Mouse (Mus musculus) embryonic facial prominence, embryonic 11.5 days (tissue): ENCODE data around the gene Mog. TPM values are rescaled to one million over a fixed set of nuclear protein-coding genes. Genes with fewer than 3 reads are reported as not detected.

Experiments used
- ATAC-seq: fragments of 200-750 bp; cut with Nextera tagmentation; replicated peaks from 2 replicates; pipeline ENCODE4 v1.8.0; 2017; ENCODE audit warnings: low read depth; ENCODE audit not compliant: insufficient number of reproducible peaks, low FRiP score, low TSS enrichment
- DNase-seq: peaks from one replicate; pipeline ENCODE4 v3.0.0-alpha.2; 2015; ENCODE audit warnings: low spot score
- H3K27ac ChIP-seq: fragments of 300-500 bp; sonication (generic); replicated peaks from 2 replicates; pipeline ENCODE4 v1.5.1; 2014; ENCODE audit warnings: mild to moderate bottlenecking, low read depth, low read length, control low read depth
- H3K27me3 ChIP-seq: fragments of 300-500 bp; sonication (generic); 2 replicates; pipeline ENCODE4 v1.6.1; 2014; ENCODE audit warnings: mild to moderate bottlenecking, low read length, moderate library complexity, mixed read lengths; ENCODE audit not compliant: control insufficient read depth, insufficient read depth
- H3K36me3 ChIP-seq: fragments of 300-500 bp; sonication (generic); replicated peaks from 2 replicates; pipeline ENCODE4 v1.6.1; 2014; ENCODE audit warnings: low read depth, mild to moderate bottlenecking, low read length, moderate library complexity, mixed read lengths; ENCODE audit not compliant: control insufficient read depth, insufficient read depth
- H3K4me1 ChIP-seq: fragments of 300-500 bp; sonication (generic); 2 replicates; pipeline ENCODE4 v1.6.1; 2014; ENCODE audit warnings: low read length, mixed read lengths; ENCODE audit not compliant: control insufficient read depth, insufficient read depth
- H3K4me2 ChIP-seq: fragments of 300-500 bp; sonication (generic); 2 replicates; pipeline ENCODE4 v1.6.1; 2014; ENCODE audit warnings: low read depth, mild to moderate bottlenecking, control low read depth, low read length, moderate library complexity
- H3K4me3 ChIP-seq: fragments of 300-500 bp; sonication (generic); 2 replicates; pipeline ENCODE4 v1.5.1; 2014; ENCODE audit warnings: low read depth, low read length, control low read depth
- H3K9ac ChIP-seq: fragments of 300-500 bp; sonication (generic); replicated peaks from 2 replicates; pipeline ENCODE4 v1.6.1; 2014; ENCODE audit warnings: mild to moderate bottlenecking, control low read depth, low read length
- H3K9me3 ChIP-seq: fragments of 300-500 bp; sonication (generic); replicated peaks from 2 replicates; pipeline ENCODE4 v1.6.1; 2016; ENCODE audit warnings: mild to moderate bottlenecking, low read length, inconsistent platforms, mixed read lengths; ENCODE audit not compliant: control insufficient read depth
- WGBS: fragments of 180-500 bp; shearing (Covaris S2); extraction: QIAGEN DNeasy Blood & Tissue Kit; methylation state at CpG from one replicate; pipeline ENCODE4 v1.1.7; 2014; 5-methylcytosine and 5-hydroxymethylcytosine counted together
- polyA plus RNA-seq: library from polyadenylated mRNA; unstranded; fragments of >200 nt; fragmentation: Nextera tagmentation; extraction: Ambion mirVana; gene quantifications from 2 replicates; pipeline ENCODE4 v1.2.1, GENCODE M21; 2014

Mog gene
- polyA plus RNA-seq, 1 experiment from 2014 or later: 0.20 TPM

GRCm38 (mm10) chr17:37048383-37048782 is 25.2 kb upstream of the Mog start:
- Histone ChIP-seq H3K9ac (no peak overlapping the region), H3K4me2 (no peak overlapping the region), H3K9me3 (no peaks in the 10 kb centered on the region), H3K27me3 (no peaks in the 10 kb centered on the region), H3K36me3 (no peaks in the 10 kb centered on the region), H3K4me3 (no peak overlapping the region), H3K4me1 (peaks cover 4% of the 10 kb centered on the region; the same call in 1 of the 2 replicates), H3K27ac (no peak overlapping the region)
- no peak for DNase-seq
- no peak for ATAC-seq
- 68% methylated on average over 7 of the region's 7 CpGs for WGBS

- ATAC-seq (no peak), DNase-seq (peak; percentile 58)
- no peak overlapping the region for H3K27ac ChIP-seq
These were observed 24.8 kb upstream of the Mog start for GRCm38 (mm10) chr17:37047981-37048380.

GRCm38 (mm10) chr17:37047332-37047976 is 24.3 kb upstream of the Mog start:
- 13% methylated on average over 19 of the region's 19 CpGs for WGBS
- peaks cover 4% of the 10 kb centered on the region; the same call in 1 of the 2 replicates for H3K4me1 ChIP-seq
- no peaks in the 10 kb centered on the region for H3K9me3 ChIP-seq

More at GRCm38 (mm10) chr17:37047981-37048380, 24.8 kb upstream of the Mog start:
- no peak overlapping the region for H3K9ac ChIP-seq
- H3K4me3 ChIP-seq: no peak overlapping the region
- no peaks in the 10 kb centered on the region for H3K36me3 ChIP-seq
- peaks cover 4% of the 10 kb centered on the region; the same call in 1 of the 2 replicates for H3K4me1 ChIP-seq
- H3K9me3 ChIP-seq: no peaks in the 10 kb centered on the region
- no peak overlapping the region for H3K4me2 ChIP-seq
- 35% methylated on average over 3 of the region's 3 CpGs for WGBS
- no peaks in the 10 kb centered on the region for H3K27me3 ChIP-seq

GRCm38 (mm10) chr17:37046312-37047112 is 23.3 kb upstream of the Mog start:
- no peaks in the 10 kb centered on the region for H3K36me3 ChIP-seq
- peak overlapping the region; percentile 88 for H3K4me3 ChIP-seq
- no peaks in the 10 kb centered on the region for H3K27me3 ChIP-seq
- H3K4me1 ChIP-seq: peaks cover 4% of the 10 kb centered on the region; the same call in 1 of the 2 replicates
- peak; percentile 72 for DNase-seq
- peak overlapping the region; percentile 89 for H3K9ac ChIP-seq
- H3K9me3 ChIP-seq: no peaks in the 10 kb centered on the region
- H3K4me2 ChIP-seq: peak overlapping the region; percentile 87
- ATAC-seq: peak; percentile 60
- 0% methylated on average over 43 of the region's 58 CpGs for WGBS
- peak overlapping the region; percentile 76 for H3K27ac ChIP-seq

More at GRCm38 (mm10) chr17:37047332-37047976, 24.3 kb upstream of the Mog start:
- Histone ChIP-seq H3K27me3 (no peaks in the 10 kb centered on the region), H3K9ac (peak overlapping the region; percentile 34), H3K4me3 (peak overlapping the region; percentile 88), H3K27ac (no peak overlapping the region), H3K4me2 (peak overlapping the region; percentile 87), H3K36me3 (no peaks in the 10 kb centered on the region)
- no peak for ATAC-seq
- DNase-seq: peak; percentile 8

GRCm38 (mm10) chr17:37045611-37046311 is 22.6 kb upstream of the Mog start, which contains the start of gene Gabbr1:
Gabbr1 (plus strand) TSS chr17:37045966.
- Histone ChIP-seq H3K9ac (peak within 1 kb of the TSS; percentile 89), H3K4me3 (peak within 1 kb of the TSS; percentile 88), H3K36me3 (no peaks in the 10 kb centered on the region), H3K27me3 (no peaks in the 10 kb centered on the region), H3K9me3 (no peaks in the 10 kb centered on the region), H3K27ac (peak within 1 kb of the TSS; percentile 76), H3K4me1 (peaks cover 4% of the 10 kb centered on the region; the same call in 1 of the 2 replicates), H3K4me2 (peak within 1 kb of the TSS; percentile 87)
- peak; percentile 85 for ATAC-seq
- peak; percentile 92 for DNase-seq
- WGBS: 2% methylated on average over 42 of the region's 55 CpGs

GRCm38 (mm10) chr17:37044651-37045244 is 21.6 kb upstream of the Mog start:
- WGBS: 77% methylated on average over 7 of the region's 7 CpGs

GRCm38 (mm10) chr17:37039127-37039894 is 16.1 kb upstream of the Mog start:
- no peak for DNase-seq
- no peak overlapping the region for H3K4me3 ChIP-seq
- no peaks in the 10 kb centered on the region for H3K9me3 ChIP-seq
- no peaks in the 10 kb centered on the region for H3K36me3 ChIP-seq
- no peaks in the 10 kb centered on the region for H3K27me3 ChIP-seq
- H3K9ac ChIP-seq: no peak overlapping the region
- no peak for ATAC-seq
- H3K27ac ChIP-seq: no peak overlapping the region
- H3K4me2 ChIP-seq: no peak overlapping the region
- no peaks in the 10 kb centered on the region for H3K4me1 ChIP-seq
- WGBS: 73% methylated on average over 2 of the region's 2 CpGs

More at GRCm38 (mm10) chr17:37044651-37045244, 21.6 kb upstream of the Mog start:
- peak overlapping the region; percentile 88 for H3K4me3 ChIP-seq
- H3K36me3 ChIP-seq: no peaks in the 10 kb centered on the region
- DNase-seq (no peak), ATAC-seq (no peak)
- no peaks in the 10 kb centered on the region for H3K9me3 ChIP-seq
- H3K4me1 ChIP-seq: peaks cover 4% of the 10 kb centered on the region; the same call in 1 of the 2 replicates
- H3K4me2 ChIP-seq: peak overlapping the region; percentile 87; the same call in 1 of the 2 replicates
- peak overlapping the region; percentile 89; the same call in 1 of the 2 replicates for H3K9ac ChIP-seq
- no peak overlapping the region for H3K27ac ChIP-seq
- no peaks in the 10 kb centered on the region for H3K27me3 ChIP-seq
